Mouse (Mus musculus): ENCODE results near the gene Olfr23.
"Not testable (repeated sequence)": the region's sequence is repeated elsewhere in the genome, so short reads cannot be mapped to it uniquely, and the experiment has no call there.

The Olfr23 gene

DNA sequence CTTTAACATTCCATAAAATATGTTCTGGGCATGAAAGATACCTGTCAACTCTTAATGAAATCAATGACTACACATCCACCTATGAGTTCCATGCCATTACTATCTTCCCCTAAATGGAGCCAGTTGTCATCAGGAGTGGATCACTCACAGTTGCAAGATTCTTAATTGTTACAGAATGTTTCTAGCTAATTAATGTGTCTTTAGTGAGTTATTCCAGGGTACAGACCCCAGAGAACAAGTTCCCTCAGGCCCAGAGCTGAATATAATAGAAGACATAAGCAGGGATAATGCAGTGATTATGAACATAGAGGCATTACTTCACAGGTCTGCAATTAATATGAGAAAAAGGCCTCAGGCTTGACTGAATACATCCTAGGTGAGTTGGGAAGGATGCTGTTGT lies at the start of gene Olfr23:
Olfr23 (plus strand) TSS at position 301 of the 400 bp plus-strand sequence.
- DNase-seq (ENCODE audit: low spot score in 2 of 2), result no peak

DNA sequence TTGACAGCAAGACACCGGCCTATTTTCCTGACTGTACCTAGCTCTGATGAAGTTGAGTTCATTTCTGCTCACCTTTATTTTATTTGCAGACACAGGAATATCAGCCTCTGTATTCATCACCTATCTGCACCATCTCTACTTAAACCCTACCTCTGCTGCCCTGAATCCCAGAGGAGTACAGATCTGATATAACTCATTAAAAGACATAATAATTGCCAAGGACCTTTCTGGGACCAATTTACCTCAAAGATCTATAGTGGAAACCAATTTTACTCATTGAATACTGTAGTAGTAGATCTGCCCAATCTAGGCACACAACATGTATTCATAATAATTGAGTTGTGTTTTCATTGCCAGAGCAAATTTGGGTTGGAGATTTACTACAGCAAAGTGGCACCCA lies 45.8 kb upstream of the Olfr23 start, which contains the start of gene Olfr394:
Olfr394 (minus strand) TSS at position 101 of the 400 bp plus-strand sequence.
- no peak for DNase-seq (ENCODE audit: low spot score in 2 of 2)

GRCm38 (mm10) chr11:73909199-73909598 lies 27.3 kb upstream of the Olfr23 start, which contains the start of gene Olfr395:
Gene Olfr395, minus strand, starts transcription at chr11:73909299.
- not testable (repeated sequence) for DNase-seq (ENCODE audit: low spot score in 2 of 2)

- no peak for DNase-seq (ENCODE audit: low spot score in 2 of 2)
Observed at GRCm38 (mm10) chr11:73960517-73960916, 24.0 kb downstream of the Olfr23 start, which contains the start of gene Olfr397. Gene Olfr397, plus strand, starts transcription at chr11:73960817.

DNA sequence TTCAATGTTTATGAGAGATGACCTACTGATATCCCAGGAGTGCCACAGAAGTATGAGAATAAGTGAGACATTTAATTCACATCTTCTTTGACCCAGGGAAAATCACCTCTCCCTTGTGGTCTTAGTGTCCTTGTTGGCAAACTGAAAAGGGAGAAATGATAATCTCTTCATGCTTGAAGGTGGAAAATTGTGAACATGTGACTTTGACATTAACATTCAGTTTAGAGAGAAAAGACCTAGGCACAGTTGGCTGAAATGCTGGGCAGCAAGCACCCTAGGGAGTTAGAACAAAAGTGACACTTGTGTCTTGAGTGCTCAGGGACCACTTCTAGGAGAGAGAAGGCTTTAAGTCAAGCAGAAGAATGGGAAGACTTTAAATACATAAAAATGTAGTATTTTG lies 53.8 kb downstream of the Olfr23 start, which contains the start of gene Olfr398:
Olfr398 (minus strand) TSS at position 101 of the 400 bp plus-strand sequence.
- DNase-seq (ENCODE audit: low spot score in 2 of 2), result no peak

Data from urinary bladder, adult 18-20 months (tissue).